Mouse (Mus musculus) left cerebral cortex, adult 2 months (tissue): ENCODE data around the gene Nfix. TPM values are rescaled to one million over a fixed set of nuclear protein-coding genes. Genes with fewer than 3 reads are reported as not detected.

Experiments used
- DNase-seq, 2 experiments: peaks; one replicate each; pipeline ENCODE4 v3.0.0; 2021 to 2022; ENCODE audit warnings: low spot score in 2 of 2, mixed read lengths in 1 of 2; ENCODE audit errors: extremely low spot score in 1 of 2
- H3K27ac ChIP-seq: fragments of 200-600 bp; 2 replicates; pipeline ENCODE4 v1.8.1; 2022
- H3K4me3 ChIP-seq: fragments of 200-600 bp; 2 replicates; pipeline ENCODE4 v1.8.1; 2022
- CTCF ChIP-seq: fragments of 200-600 bp; IDR thresholded peaks from 2 replicates; pipeline ENCODE4 v1.8.1; 2022; ENCODE audit warnings: antibody characterized with exemption, mild to moderate bottlenecking, moderate library complexity
- intact Hi-C: fragments of 180-260 bp; cut with DNase I; formaldehyde crosslinking; loops from one replicate; pipeline ENCODE4 v1.15.1; 2025
- total RNA-seq, 2 experiments: library from RNA; stranded (reverse); gene quantifications; 2 replicates each; pipeline ENCODE4 v1.2.3; 2021

Nfix gene
- total RNA-seq, 2 experiments from 2014 or later, result 347 to 350 TPM

DNA sequence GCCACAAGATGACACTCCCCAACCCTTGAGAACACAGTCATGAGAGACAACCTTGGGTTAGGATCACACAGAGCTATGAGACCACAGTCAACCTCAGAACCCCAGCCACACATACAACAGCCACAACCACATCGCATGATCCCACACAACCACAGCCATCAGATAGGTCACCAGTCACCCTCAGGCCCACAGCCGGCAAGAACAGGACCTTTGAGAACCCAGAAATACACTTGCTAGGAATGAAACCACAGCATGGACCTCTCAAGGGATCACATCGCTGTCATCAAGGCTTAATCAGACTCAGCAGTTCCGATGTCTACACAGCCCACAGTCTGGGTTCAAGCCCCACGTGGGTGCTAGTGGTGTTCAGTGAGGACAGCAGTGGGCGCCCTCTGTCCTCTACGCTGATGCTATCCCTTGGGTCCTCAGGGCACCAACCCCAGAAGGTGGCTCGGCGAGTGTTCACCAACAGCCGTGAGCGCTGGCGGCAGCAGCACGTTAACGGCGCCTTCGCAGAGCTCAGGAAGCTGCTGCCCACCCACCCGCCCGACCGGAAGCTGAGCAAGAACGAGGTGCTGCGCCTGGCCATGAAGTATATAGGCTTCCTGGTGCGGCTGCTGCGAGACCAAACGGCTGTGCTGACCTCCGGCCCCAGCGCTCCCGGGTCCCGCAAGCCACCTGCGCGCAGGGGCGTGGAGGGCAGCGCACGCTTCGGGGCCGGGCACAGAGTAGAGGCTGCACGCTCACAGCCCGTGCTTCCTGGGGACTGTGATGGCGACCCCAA is 96.5 kb downstream of the Nfix start:
- intact Hi-C loops, result no loop called here
- TF ChIP-seq CTCF, result no peak
- no peak for DNase-seq
- Histone ChIP-seq H3K4me3 (peak overlapping the region; percentile 17; the same call in 1 of the 2 replicates), H3K27ac (peak overlapping the region; percentile 81)

DNA sequence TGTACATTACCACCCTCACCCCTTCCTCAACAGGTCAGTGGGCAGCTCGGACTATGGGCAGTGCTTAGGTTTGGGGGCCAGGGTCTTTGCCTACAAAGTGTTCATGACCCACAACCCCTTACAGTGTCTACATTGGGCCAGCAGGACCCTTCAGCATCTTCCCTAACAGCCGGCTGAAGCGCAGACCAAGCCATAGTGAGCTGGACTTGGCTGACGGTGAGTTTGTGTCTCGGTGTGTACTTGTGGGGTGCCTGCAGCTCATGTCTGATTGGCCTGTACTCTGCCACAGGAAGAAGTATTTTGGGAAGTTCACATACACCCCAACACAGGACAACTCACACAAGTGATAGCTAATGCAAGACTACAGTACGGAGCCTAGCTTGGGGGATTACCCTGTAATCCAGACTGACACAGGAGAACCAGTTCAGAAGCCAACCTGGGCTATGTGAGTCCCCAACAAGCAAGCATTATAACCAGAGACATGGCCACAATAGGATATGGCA is 97.1 kb downstream of the Nfix start:
- DNase-seq, result no peak
- intact Hi-C loops, result no loop called here

DNA sequence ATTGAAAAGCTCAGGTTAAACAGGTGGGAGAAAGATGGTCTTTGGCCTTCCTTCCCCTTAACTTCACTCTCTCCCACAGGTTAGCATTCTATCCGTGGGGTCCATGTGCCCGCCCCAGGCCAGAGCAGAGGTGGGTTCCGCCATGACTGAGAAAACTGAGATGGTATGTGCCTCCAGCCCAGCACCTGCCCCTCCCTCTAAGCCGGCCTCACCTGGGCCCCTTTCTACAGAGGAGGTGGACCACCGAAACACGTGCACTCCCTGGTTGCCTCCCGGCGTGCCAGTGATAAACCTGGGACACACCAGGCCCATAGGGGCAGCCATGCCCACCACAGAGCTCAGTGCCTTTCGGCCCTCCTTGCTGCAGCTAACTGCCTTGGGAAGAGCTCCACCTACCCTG is 97.6 kb downstream of the Nfix start:
- DNase-seq, result no peak
- TF ChIP-seq CTCF, result no peak
- Histone ChIP-seq H3K27ac (peak overlapping the region; percentile 82), H3K4me3 (no peak overlapping the region)
- intact Hi-C loops, result no loop called here

More for the DNA sequence above, 97.1 kb downstream of the Nfix start:
- TF ChIP-seq CTCF, result no peak
- Histone ChIP-seq H3K4me3 (no peak overlapping the region), H3K27ac (peak overlapping the region; percentile 82)

DNA sequence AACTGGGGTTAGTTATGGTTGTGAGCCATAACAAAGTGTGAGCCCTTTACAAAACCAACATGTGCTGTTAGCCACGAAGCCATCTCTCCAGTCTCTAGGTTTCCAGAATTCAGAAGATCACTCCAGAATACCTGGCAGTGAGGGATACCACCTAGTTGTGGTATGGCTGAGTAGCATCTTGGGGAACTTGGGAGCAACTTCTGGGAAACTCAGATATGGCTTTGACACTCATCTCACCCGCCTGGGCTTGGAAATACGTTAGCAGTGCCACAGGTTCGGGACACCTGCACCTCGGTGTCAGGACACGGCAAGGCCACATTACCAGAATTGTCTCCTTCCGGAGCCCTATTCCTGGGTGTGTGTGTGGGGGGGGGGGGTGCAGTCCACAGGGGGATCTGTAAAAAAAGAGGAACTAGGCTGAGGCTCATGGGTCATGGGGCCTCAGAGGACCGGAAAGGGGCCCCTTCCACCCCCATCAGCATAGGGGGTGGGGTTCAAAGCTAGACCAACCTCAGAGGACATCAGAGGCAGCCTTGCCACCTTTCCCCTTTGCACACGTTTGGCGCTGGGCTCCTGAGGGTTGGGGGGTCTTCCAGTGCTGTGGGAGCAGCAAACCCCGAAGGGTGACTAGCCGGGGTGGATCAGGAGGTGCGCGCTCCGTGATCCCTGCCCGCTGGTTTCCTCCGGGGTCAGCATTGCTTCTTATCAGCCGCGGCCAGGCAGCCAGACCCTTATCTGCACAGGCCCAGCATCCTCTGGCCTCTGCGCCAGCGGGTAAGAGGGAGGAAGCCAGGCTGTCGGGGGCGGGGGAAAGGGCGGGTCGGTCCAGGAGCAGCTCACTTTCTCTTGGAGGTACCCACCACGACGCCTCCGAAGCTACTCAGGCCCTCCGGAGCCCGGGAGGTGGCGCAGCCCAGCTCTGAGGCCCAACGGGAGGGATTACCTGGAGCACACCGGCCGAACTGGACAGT is 98.9 kb downstream of the Nfix start, which contains the start of gene Lyl1:
TSS of gene Lyl1 (plus strand) at position 517 of the 971 bp plus-strand sequence.
- H3K4me3 ChIP-seq, result peak within 1 kb of the TSS; percentile 31
- H3K27ac ChIP-seq, result peak within 1 kb of the TSS; percentile 82
- TF ChIP-seq CTCF, result peak; percentile 17
- no peak for DNase-seq
- intact Hi-C loops, result no loop called here

DNA sequence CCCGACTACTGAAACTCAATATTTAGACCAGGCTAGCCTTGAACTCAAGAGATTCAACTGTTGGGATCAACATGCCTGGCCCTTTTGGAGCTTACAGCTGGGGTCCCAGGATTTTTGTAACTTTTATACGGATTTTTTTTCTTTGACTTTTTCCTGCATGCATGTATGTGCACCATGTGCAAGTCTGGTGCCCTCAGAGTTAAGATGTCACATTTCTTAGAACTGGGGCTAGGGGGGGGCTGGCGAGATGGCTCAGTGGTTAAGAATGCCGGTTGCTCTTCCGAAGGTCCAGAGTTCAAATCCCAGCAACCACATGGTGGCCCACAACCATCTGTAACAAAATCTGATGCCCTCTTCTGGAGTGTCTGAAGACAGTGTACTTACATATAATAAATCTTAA is 99.6 kb downstream of the Nfix start:
- intact Hi-C loops, result no loop called here
- Histone ChIP-seq H3K27ac (peak overlapping the region; percentile 1; the same call in 1 of the 2 replicates), H3K4me3 (no peak overlapping the region)
- no peak for TF ChIP-seq CTCF
- DNase-seq, result no peak

DNA sequence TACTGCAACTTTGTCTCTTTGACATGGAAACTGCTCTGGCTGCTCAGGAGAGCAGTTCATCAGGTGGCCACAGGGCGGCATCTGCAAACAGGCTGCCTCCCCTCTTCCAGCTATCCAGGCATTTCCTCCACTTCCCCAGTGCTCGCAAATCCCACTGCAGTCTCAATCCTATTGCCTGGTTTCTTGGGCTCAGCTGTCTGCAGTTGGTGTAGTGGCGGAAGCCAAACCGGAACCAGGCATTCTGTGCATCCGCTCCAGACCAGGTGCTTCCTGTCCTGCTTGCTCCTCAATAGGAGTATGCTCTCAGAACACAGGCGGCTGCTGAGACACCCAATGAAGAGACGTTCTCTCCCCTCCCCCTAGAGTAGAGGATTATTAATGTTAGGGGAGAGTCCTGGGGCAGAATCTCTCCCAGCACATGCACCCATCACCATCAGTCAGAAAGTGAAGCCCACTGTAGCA is 100.3 kb downstream of the Nfix start:
- Histone ChIP-seq H3K4me3 (no peak overlapping the region), H3K27ac (peak overlapping the region; percentile 75; the same call in 1 of the 2 replicates)
- peak in 1 of 2 experiments; percentile 49 for DNase-seq
- peak; percentile 78 for TF ChIP-seq CTCF
- intact Hi-C loops, result loop anchor here (2.0 kb wide), 1 partner anchor 113 kb away; no protein-coding TSS in a partner anchor

DNA sequence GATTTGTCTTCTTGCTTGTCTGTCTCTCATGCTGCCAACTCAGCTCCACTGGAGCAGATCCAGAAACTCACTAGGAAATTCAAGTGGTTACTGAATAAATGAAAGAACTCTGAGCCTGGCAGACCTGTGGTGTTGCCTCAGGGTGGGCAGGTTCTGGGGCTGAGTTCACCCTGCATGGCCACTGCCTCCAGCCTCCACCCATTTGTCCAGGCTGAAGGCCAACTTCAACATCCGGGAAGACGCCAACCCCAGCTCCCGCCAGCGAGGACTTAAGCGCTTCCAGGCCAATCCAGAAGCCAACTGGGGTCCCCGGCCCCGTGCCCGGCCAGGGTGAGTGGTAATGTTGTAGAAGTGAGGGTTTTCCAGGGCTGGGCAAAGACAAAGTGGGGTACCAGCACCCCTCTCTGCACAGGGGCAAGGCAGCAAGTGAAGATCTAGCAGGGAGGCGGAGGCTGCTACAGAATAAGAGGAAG is 101.2 kb downstream of the Nfix start:
- intact Hi-C loops, result loop anchor here (2.0 kb wide), 1 partner anchor 114 kb away; no protein-coding TSS in a partner anchor
- DNase-seq, result no peak
- H3K27ac ChIP-seq, result peak overlapping the region; percentile 75; the same call in 1 of the 2 replicates
- TF ChIP-seq CTCF, result no peak
- no peak overlapping the region for H3K4me3 ChIP-seq

DNA sequence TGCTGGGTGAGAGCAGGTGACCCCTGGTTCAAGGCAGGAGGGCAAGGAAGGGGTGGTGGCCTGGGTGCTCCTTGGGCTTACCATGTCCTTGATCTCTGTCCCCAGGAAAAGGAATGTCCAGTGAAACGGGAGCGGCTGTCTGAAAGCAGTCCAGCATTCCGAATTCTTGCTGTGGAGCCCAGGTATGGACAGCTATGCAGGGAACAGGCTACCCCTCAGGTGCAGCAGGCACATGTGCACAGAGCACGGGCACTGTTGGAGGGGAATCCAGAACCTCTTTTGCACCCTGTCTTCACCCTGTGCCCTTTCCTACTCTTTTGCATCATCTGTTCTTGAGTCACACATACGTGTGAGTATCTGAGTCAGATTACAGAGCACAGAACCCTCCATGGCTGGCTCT is 101.9 kb downstream of the Nfix start:
- TF ChIP-seq CTCF, result no peak
- Histone ChIP-seq H3K27ac (no peak overlapping the region), H3K4me3 (no peak overlapping the region)
- no peak for DNase-seq
- intact Hi-C loops, result loop anchor here (2.0 kb wide), 1 partner anchor 115 kb away; no protein-coding TSS in a partner anchor

DNA sequence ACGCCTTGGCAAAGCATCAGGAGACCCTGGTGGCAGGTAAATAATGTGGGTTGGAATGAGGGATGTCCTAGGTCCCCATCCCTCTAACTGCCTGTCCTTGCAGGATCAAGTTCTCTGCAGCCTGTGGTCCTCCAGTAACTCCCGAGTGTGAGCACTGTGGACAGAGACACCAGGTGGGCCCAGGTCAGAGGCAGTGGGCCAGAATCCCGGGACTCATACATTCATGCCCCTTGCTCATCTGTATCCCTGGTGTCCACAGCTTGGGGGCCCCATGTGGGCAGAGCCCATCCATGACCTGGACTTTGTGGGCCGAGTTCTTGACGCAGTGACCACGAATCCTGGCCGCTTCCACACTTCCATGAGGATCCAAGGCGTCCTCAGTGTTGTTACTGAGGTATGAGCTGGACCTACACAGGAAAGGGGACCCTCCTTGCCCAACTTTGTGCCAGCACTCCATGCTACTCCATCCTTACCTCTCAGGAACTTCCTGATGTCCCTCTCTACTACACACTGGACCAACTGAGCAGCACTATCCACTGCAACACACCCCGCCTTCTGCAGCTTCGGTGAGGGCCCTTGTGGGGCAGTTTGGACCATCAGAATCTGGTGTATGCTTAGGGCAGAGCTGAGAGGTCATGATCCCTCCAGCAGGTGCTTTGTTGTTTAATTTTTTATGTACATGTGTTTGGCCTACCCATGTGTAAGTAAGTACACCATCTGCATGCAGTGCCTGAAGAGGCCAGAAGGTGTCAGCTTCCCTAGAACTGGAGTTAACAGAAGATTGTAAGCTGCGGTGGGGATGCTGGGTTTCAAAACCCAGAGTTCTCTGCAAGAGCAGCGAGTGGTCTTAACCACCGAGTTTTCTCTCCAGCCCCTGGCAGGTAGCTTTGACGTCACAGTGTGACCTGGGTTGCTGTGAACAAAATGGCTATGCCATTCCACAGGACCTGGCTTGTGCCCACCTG is 102.7 kb downstream of the Nfix start:
- intact Hi-C loops, result loop anchor here (2.0 kb wide), 1 partner anchor 115 kb away; no protein-coding TSS in a partner anchor
- no peak for DNase-seq
- TF ChIP-seq CTCF, result peak; percentile 66
- H3K27ac ChIP-seq, result no peak overlapping the region
- no peak overlapping the region for H3K4me3 ChIP-seq

DNA sequence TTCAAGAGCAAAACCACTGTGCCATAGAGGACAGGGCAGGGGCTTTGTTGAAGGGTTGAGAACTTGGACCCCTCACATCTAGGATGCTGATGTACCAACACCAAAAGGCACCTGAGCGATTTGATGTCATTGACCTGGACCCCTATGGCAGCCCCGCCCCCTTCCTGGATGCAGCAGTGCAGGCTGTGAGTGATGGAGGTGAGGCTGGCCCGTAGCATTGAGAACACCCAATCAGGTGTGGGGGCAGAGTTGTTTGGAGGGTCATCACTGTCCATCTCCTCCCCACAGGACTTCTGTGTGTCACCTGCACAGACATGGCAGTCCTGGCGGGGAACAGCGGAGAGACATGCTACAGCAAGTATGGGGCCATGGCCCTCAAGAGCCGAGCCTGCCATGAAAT is 105.0 kb downstream of the Nfix start:
- TF ChIP-seq CTCF, result no peak
- Histone ChIP-seq H3K27ac (no peak overlapping the region), H3K4me3 (no peak overlapping the region)
- no peak for DNase-seq
- intact Hi-C loops, result no loop called here
